Mouse (Mus musculus) liver, embryonic 12.5 days (tissue): ENCODE data around the gene Kcnq1. TPM values are rescaled to one million over a fixed set of nuclear protein-coding genes. Genes with fewer than 3 reads are reported as not detected.

Experiments
- ATAC-seq: fragments of 200-750 bp; cut with Nextera tagmentation; 2 replicates; pipeline ENCODE4 v1.8.0; 2017; ENCODE audit warnings: moderate number of reproducible peaks, mild to moderate bottlenecking, moderate library complexity
- H3K27ac ChIP-seq: fragments of 300-500 bp; sonication (generic); 2 replicates; pipeline ENCODE4 v1.5.1; 2016; ENCODE audit warnings: mild to moderate bottlenecking
- H3K27me3 ChIP-seq: fragments of 300-500 bp; sonication (generic); replicated peaks from 2 replicates; pipeline ENCODE4 v1.6.1; 2016; ENCODE audit warnings: mild to moderate bottlenecking, moderate library complexity
- H3K36me3 ChIP-seq: fragments of 300-500 bp; sonication (generic); 2 replicates; pipeline ENCODE4 v1.6.1; 2016; ENCODE audit warnings: mild to moderate bottlenecking, moderate library complexity
- H3K4me1 ChIP-seq: fragments of 300-500 bp; sonication (generic); 2 replicates; pipeline ENCODE4 v1.6.1; 2016
- H3K4me2 ChIP-seq: fragments of 300-500 bp; sonication (generic); 2 replicates; pipeline ENCODE4 v1.6.1; 2016; ENCODE audit warnings: mild to moderate bottlenecking, moderate library complexity
- H3K4me3 ChIP-seq: fragments of 300-500 bp; sonication (generic); 2 replicates; pipeline ENCODE4 v1.5.1; 2016; ENCODE audit warnings: mild to moderate bottlenecking, moderate library complexity
- H3K9ac ChIP-seq: fragments of 300-500 bp; sonication (generic); 2 replicates; pipeline ENCODE4 v1.6.1; 2016; ENCODE audit warnings: mild to moderate bottlenecking, moderate library complexity
- H3K9me3 ChIP-seq: fragments of 300-500 bp; sonication (generic); replicated peaks from 2 replicates; pipeline ENCODE4 v1.6.1; 2016; ENCODE audit warnings: mild to moderate bottlenecking, moderate library complexity
- WGBS: fragments of 180-500 bp; shearing (Covaris S2); methylation state at CpG from one replicate; pipeline ENCODE4 v1.1.7; 2016; ENCODE audit not compliant: insufficient replicate concordance; 5-methylcytosine and 5-hydroxymethylcytosine counted together
- polyA plus RNA-seq: library from polyadenylated mRNA; unstranded; fragments of >200 nt; fragmentation: Nextera tagmentation; extraction: Ambion mirVana; gene quantifications from 2 replicates; pipeline ENCODE4 v1.2.1, GENCODE M21; 2016

Gene Kcnq1
- polyA plus RNA-seq, 1 experiment from 2014 or later = 0.21 TPM

- no peak for ATAC-seq
- Histone ChIP-seq H3K4me2 (no peak overlapping the region), H3K27ac (no peak overlapping the region), H3K27me3 (peaks cover 8% of the 10 kb centered on the region), H3K9ac (no peak overlapping the region), H3K4me1 (peaks cover 15% of the 10 kb centered on the region; the same call in 1 of the 2 replicates), H3K36me3 (no peaks in the 10 kb centered on the region), H3K9me3 (no peaks in the 10 kb centered on the region), H3K4me3 (no peak overlapping the region)
Measured at GRCm38 (mm10) chr7:143114773-143115172, 8.6 kb downstream of the Kcnq1 start.

- H3K36me3 ChIP-seq = no peaks in the 10 kb centered on the region
- no peak for ATAC-seq
- no peak overlapping the region for H3K9ac ChIP-seq
- H3K4me3 ChIP-seq = no peak overlapping the region
- H3K27ac ChIP-seq = no peak overlapping the region
- no peaks in the 10 kb centered on the region for H3K9me3 ChIP-seq
- WGBS = 61% methylated on average over 5 of the region's 5 CpGs
- no peaks in the 10 kb centered on the region; the same call in none of the 2 replicates for H3K27me3 ChIP-seq
- H3K4me1 ChIP-seq = peaks cover 15% of the 10 kb centered on the region
- H3K4me2 ChIP-seq = no peak overlapping the region
Measured at GRCm38 (mm10) chr7:143116521-143116920, 10.4 kb downstream of the Kcnq1 start.

GRCm38 (mm10) chr7:143119407-143119806 is 13.2 kb downstream of the Kcnq1 start:
- Histone ChIP-seq H3K4me3 (no peak overlapping the region), H3K9me3 (no peaks in the 10 kb centered on the region), H3K9ac (no peak overlapping the region), H3K4me1 (peaks cover 25% of the 10 kb centered on the region), H3K4me2 (no peak overlapping the region), H3K36me3 (no peaks in the 10 kb centered on the region), H3K27ac (no peak overlapping the region), H3K27me3 (peaks cover 10% of the 10 kb centered on the region; the same call in 1 of the 2 replicates)
- 22% methylated on average over 1 of the region's 1 CpGs for WGBS
- ATAC-seq = no peak

- Histone ChIP-seq H3K9me3 (no peaks in the 10 kb centered on the region), H3K27me3 (peaks cover 10% of the 10 kb centered on the region; the same call in 1 of the 2 replicates), H3K4me3 (no peak overlapping the region), H3K36me3 (no peaks in the 10 kb centered on the region), H3K9ac (no peak overlapping the region), H3K4me2 (no peak overlapping the region), H3K27ac (no peak overlapping the region), H3K4me1 (peaks cover 25% of the 10 kb centered on the region)
- no peak for ATAC-seq
- WGBS = 45% methylated on average over 3 of the region's 3 CpGs
Measured at GRCm38 (mm10) chr7:143119826-143120225, 13.7 kb downstream of the Kcnq1 start.

GRCm38 (mm10) chr7:143122191-143122590 is 16.0 kb downstream of the Kcnq1 start:
- no peak overlapping the region for H3K4me3 ChIP-seq

GRCm38 (mm10) chr7:143123876-143124669 is 17.9 kb downstream of the Kcnq1 start:
- Histone ChIP-seq H3K4me3 (no peak overlapping the region), H3K4me2 (no peak overlapping the region), H3K9ac (no peak overlapping the region), H3K9me3 (no peaks in the 10 kb centered on the region), H3K4me1 (peaks cover 25% of the 10 kb centered on the region), H3K36me3 (no peaks in the 10 kb centered on the region), H3K27me3 (peaks cover 25% of the 10 kb centered on the region; the same call in 1 of the 2 replicates), H3K27ac (no peak overlapping the region)
- WGBS = 29% methylated on average over 6 of the region's 6 CpGs
- no peak for ATAC-seq

More at GRCm38 (mm10) chr7:143122191-143122590, 16.0 kb downstream of the Kcnq1 start:
- Histone ChIP-seq H3K9me3 (no peaks in the 10 kb centered on the region), H3K4me2 (no peak overlapping the region), H3K27me3 (peaks cover 25% of the 10 kb centered on the region; the same call in 1 of the 2 replicates), H3K4me1 (peaks cover 25% of the 10 kb centered on the region), H3K27ac (no peak overlapping the region), H3K9ac (no peak overlapping the region), H3K36me3 (no peaks in the 10 kb centered on the region)
- WGBS = 37% methylated on average over 5 of the region's 5 CpGs
- no peak for ATAC-seq

GRCm38 (mm10) chr7:143124902-143125301 is 18.7 kb downstream of the Kcnq1 start:
- Histone ChIP-seq H3K9me3 (no peaks in the 10 kb centered on the region), H3K36me3 (no peaks in the 10 kb centered on the region), H3K9ac (no peak overlapping the region), H3K4me2 (no peak overlapping the region), H3K4me3 (no peak overlapping the region), H3K4me1 (peaks cover 21% of the 10 kb centered on the region), H3K27ac (no peak overlapping the region), H3K27me3 (peaks cover 25% of the 10 kb centered on the region; the same call in 1 of the 2 replicates)
- WGBS = 57% methylated on average over 3 of the region's 3 CpGs
- ATAC-seq = no peak

GRCm38 (mm10) chr7:143132815-143133214 is 26.7 kb downstream of the Kcnq1 start:
- no peak overlapping the region for H3K27ac ChIP-seq
- H3K27me3 ChIP-seq = peaks cover 4% of the 10 kb centered on the region; the same call in 1 of the 2 replicates
- no peak overlapping the region for H3K4me3 ChIP-seq
- no peak for ATAC-seq
- H3K4me1 ChIP-seq = no peaks in the 10 kb centered on the region
- 63% methylated on average over 5 of the region's 5 CpGs for WGBS
- no peaks in the 10 kb centered on the region for H3K36me3 ChIP-seq
- no peak overlapping the region for H3K9ac ChIP-seq
- H3K4me2 ChIP-seq = no peak overlapping the region
- H3K9me3 ChIP-seq = no peaks in the 10 kb centered on the region

GRCm38 (mm10) chr7:143136125-143136524 is 30.0 kb downstream of the Kcnq1 start:
- Histone ChIP-seq H3K9me3 (no peaks in the 10 kb centered on the region), H3K4me2 (no peak overlapping the region), H3K36me3 (no peaks in the 10 kb centered on the region), H3K9ac (no peak overlapping the region), H3K4me1 (peaks cover 9% of the 10 kb centered on the region), H3K4me3 (no peak overlapping the region), H3K27ac (no peak overlapping the region), H3K27me3 (peaks cover 4% of the 10 kb centered on the region)
- ATAC-seq = no peak
- 53% methylated on average over 2 of the region's 2 CpGs for WGBS

GRCm38 (mm10) chr7:143136561-143136960 is 30.4 kb downstream of the Kcnq1 start:
- WGBS = 33% methylated on average over 5 of the region's 5 CpGs
- Histone ChIP-seq H3K4me3 (no peak overlapping the region), H3K4me2 (no peak overlapping the region), H3K27me3 (peaks cover 4% of the 10 kb centered on the region), H3K9ac (no peak overlapping the region), H3K27ac (no peak overlapping the region), H3K9me3 (no peaks in the 10 kb centered on the region), H3K36me3 (no peaks in the 10 kb centered on the region), H3K4me1 (peaks cover 9% of the 10 kb centered on the region)
- no peak for ATAC-seq

- 0 out of 2 replicates have a peak, but pooled peaks have one; percentile 29 for ATAC-seq
- Histone ChIP-seq H3K36me3 (no peaks in the 10 kb centered on the region), H3K4me2 (no peak overlapping the region), H3K27me3 (no peaks in the 10 kb centered on the region; the same call in none of the 2 replicates), H3K4me3 (no peak overlapping the region), H3K27ac (no peak overlapping the region), H3K9me3 (no peaks in the 10 kb centered on the region), H3K9ac (no peak overlapping the region), H3K4me1 (peaks cover 9% of the 10 kb centered on the region)
- WGBS = 18% methylated on average over 1 of the region's 1 CpGs
Measured at GRCm38 (mm10) chr7:143138789-143139188, 32.6 kb downstream of the Kcnq1 start.

GRCm38 (mm10) chr7:143139932-143140331 is 33.8 kb downstream of the Kcnq1 start:
- no peaks in the 10 kb centered on the region; the same call in none of the 2 replicates for H3K27me3 ChIP-seq
- H3K9ac ChIP-seq = no peak overlapping the region
- no peak overlapping the region for H3K4me2 ChIP-seq
- H3K36me3 ChIP-seq = no peaks in the 10 kb centered on the region
- no peak overlapping the region for H3K4me3 ChIP-seq
- H3K27ac ChIP-seq = no peak overlapping the region
- H3K4me1 ChIP-seq = peaks cover 9% of the 10 kb centered on the region
- 38% methylated on average over 4 of the region's 4 CpGs for WGBS
- H3K9me3 ChIP-seq = no peaks in the 10 kb centered on the region
- peak; percentile 58; the same call in 1 of the 2 replicates for ATAC-seq
